Mouse (Mus musculus) frontal cortex, postnatal 36 days (tissue): ENCODE data around the gene Pum2.
A peak's percentile ranks its signal among the peaks of the same experiment; 100 is the strongest.

Experiments used
- DNase-seq, 2 experiments: peaks; one replicate each; pipeline ENCODE4 v3.0.0; 2022; ENCODE audit warnings: low spot score in 2 of 2

Pum2 gene

GRCm38 (mm10) chr12:8760561-8760960 is 86.6 kb downstream of the Pum2 start:
- no peak for DNase-seq

- no peak for DNase-seq
Observed at GRCm38 (mm10) chr12:8761058-8761457, 87.1 kb downstream of the Pum2 start.

DNA sequence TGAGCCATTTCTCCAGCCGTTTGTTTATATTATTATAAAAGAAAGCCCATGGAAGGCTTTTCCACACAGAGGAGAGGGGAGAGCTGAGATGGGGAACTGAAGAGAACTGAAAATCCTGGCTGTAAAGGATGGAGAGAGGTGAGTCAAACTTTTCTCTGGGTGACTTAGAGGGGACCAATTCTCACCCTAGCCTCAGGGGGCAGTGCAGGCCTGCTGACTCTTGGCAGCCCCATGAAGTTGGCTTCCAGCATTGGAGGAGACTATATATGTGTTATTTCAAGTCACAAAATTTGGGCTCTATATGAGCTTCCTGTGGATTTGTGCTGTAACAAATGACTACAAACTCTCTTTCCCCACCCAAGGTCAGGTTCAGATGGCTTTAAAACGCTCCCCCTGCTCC is 88.7 kb downstream of the Pum2 start:
- no peak for DNase-seq

DNA sequence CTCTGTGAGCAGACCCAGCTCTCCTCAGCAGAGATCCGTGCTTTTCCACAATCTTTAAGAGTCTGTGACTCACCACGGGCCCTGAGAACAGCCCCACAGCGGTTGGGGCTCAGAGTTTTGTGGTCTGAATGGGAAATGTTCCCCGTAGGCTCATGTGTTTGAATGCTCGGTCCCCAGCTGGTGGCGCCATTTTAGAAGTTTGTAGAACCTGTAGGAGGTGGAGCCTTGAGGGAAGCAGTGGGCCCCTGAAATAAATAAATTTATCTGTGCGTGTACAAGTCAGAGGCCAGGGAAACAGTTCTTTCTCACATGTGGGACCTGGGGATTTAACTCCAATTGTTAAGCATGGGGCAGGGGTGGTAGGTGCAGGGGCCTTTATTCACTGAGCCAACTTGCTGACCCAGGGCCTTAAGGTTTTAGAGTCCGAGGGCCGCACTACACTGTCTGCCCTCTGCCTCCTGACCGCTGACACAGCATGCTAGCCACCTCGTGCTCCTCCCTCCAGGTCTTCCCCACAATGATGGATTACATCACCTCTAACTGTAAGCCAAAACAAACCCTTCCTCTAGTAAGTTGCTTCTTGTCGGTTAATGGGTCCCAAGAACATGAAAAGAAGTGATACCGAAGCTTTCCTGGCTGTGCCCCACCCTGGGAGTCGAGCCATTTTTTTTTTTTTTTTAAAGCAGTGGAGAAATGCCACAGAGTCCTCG is 90.4 kb downstream of the Pum2 start:
- DNase-seq = no peak

- peak; percentile 38 to 42 for DNase-seq
Observed at GRCm38 (mm10) chr12:8770946-8771843, 97.3 kb downstream of the Pum2 start, which contains the start of gene Sdc1. TSS of gene Sdc1 (plus strand) at chr12:8771323.

DNA sequence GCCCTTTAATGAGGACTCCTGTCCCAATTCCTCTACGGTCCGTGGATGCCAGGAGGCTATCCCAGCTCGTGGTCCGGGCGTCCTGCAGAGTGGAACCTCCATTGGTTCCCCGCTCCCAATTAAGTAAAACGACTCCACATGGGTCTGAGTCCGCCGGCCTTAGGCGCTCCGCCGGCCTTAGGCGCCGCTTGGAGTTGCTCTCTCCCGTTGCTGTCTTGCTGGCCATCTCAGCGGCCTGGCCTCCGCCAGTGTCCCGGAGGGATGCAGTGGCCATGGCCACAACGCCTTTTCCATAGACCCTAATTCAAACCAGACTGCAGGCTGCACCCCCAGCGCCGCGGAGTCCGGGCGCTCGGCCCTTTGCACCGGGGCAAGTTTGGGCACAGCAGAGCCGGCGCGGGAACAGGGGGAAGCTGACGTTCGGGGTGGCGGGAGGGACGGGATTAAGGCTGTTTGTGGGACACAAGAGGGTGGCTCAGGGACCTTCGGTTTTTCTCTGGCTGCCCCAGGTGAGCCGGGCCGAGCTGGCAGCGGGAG is 98.0 kb downstream of the Pum2 start:
- DNase-seq = no peak

DNA sequence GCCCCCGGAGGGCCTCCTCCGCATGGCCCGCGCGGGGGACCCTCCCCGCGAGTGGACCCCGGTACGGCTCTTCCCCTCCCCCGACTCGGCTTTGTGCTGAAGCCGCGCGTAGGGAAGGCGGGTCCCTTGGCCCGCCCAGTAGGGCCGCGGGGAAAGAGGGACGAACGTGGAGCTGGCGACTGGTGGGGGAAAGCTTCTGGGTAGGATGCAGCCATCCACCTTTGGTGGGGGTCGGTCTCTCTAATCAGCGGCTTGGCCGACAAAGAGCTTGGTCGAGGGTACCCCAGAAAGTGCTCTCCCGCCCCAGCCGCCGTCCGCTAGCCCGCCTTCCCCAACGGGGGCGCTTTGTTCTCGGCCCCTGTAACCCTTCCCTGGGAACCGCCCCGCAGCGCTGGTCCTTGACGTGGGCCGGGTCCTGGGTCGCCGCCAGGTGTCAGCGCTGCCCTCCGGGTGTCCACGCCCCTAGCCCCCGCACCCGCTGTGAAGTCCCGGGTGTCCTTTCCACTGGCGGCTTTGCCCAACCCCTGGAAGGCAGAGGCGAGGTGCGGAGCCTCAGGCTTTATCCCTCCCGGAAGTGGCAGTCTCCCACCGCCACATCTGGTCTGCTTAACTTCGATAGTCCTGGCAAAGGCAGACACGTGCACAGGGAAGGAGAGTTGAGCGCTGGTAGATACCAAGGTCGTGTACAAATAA is 98.7 kb downstream of the Pum2 start:
- no peak for DNase-seq

- DNase-seq = no peak
Observed at GRCm38 (mm10) chr12:8773336-8773735, 99.4 kb downstream of the Pum2 start.

DNA sequence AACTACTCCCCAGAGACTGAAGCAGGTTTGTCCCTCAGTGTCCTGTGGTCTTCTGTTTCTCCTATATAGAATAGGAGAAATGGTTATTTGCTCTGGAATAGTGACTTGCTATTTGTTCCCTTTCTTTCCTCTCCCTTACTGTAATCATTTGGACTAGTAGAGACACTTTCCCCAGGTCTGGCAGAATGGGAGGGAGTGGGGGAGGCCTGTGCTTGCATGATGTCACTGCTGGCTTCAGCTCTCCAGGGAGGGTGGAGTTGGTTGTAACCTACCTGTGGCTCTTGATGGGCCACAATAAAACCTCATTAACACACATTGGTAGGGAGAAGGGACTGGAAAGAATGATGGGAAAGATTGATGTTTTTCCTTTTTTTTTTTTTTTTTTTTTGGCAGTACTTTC is 100.2 kb downstream of the Pum2 start:
- DNase-seq = no peak

DNA sequence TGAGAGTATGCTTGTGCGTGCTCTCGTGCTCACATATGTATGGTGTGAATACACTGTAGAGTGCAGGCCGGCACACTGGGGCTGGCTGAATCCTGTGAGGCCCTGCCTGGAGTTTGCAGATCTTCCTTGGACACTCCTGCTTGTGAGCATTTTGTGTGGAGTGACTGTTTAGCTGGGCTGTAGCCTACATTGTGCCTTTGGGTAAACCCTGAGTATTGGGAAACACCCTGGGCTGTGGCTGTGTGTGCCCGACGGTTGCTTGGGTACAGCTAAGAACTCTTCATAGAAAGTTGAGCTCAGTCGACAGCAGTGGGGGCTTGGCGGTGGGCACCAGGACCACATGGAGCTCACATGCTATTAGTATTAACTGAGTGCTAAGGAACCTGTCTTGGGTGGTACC is 102.3 kb downstream of the Pum2 start:
- DNase-seq = no peak

- no peak for DNase-seq
Observed at GRCm38 (mm10) chr12:8776741-8777140, 102.8 kb downstream of the Pum2 start.

- DNase-seq = no peak
Observed at GRCm38 (mm10) chr12:8778106-8778505, 104.2 kb downstream of the Pum2 start.

DNA sequence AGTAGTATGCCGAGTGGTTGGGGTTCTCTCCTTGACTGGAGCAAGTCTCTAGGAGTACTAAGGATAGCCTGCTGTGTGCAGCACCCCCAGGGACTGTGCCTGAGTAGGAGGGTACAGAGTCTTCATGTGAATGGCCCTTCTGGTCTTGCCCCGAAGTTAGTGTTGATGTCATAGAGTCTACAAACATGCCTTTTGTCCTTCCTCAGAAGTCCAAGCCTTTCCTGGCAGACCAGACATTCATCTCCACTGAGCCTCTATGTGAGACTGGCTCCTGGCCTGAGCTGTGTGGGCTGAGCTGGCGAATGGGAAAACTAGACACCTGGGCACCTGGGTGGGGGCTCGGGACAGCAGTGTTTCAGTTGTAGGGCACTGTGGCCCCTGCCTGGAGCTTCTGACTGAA is 105.9 kb downstream of the Pum2 start:
- no peak for DNase-seq

GRCm38 (mm10) chr12:8781121-8781520 is 107.2 kb downstream of the Pum2 start:
- DNase-seq = no peak

GRCm38 (mm10) chr12:8781681-8782378 is 107.9 kb downstream of the Pum2 start:
- DNase-seq = no peak

GRCm38 (mm10) chr12:8782565-8782964 is 108.6 kb downstream of the Pum2 start:
- DNase-seq = no peak

DNA sequence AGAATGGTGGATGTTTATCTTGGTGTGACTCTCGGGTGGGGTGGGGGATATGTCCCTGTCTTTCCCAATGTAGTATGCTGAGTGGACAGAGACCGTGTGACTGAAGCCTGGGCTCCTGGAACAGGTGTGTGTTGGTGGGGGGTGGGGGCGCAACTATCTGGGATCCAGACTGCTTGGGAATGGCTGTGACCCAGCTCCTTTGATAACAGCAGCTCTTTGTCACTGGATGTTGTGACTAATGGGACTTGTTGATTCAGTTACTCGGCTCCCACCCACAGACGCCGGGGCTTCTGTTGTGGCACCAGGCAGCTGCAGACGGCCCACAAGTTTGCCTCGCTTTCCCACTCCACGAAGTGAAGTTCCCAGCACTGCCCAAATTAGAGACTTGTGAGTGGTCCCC is 110.3 kb downstream of the Pum2 start:
- DNase-seq = peak in 1 of 2 experiments; percentile 10

DNA sequence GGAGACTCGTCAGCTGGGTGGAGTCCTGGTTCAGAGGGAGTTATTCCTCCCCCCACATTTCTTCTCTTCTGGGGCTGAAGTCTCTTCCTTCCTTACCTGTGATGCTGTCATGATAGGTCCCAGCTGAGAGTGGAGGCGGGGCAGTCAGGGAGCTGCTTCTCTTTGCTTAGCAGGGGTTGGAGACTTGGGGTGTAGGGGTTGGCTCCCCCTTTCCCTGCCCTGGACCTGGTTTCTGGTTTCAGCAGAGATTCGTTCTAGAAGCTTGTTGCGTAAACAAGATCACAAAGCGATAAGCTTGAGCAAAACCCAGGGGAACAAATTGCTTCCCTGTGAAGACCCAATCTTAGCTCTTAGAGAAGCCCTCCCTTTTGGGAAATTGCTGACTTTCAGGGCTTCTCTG is 112.5 kb downstream of the Pum2 start:
- DNase-seq = no peak

DNA sequence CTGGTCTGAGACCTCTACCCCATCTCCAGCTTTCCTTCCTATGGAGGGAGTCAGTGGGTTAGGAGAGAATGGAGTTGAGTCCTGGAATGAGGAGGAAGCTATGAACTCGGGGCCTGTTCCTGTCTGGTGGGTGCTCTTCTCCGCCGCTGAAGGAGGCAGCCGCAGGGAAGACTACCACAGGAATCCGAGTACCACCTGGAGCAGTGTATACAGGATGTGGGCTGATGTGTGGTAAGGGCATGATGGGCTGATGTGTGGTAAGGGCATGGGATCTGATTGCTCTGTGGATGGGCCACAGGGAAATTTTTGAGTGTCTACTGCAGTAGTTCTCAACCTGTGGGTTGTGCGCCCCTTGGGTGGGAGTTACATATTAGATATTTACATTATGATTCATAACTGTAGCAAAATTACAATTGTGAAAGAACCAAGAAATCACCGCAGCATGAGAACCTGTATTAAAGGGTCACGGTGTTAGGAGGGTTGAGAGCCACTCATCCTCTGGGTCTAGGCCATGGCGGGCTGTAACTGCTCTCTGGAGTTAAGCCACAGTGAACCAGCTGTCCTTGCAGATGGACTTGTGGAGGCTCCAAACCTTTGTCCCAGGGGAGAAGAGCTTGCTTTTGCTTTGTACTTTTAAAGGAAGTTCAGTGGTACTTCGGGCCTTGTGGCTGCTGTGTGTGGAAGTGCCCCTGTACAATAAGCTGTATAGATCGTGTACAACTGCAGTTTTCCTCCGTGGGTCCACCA is 113.2 kb downstream of the Pum2 start:
- DNase-seq = no peak

DNA sequence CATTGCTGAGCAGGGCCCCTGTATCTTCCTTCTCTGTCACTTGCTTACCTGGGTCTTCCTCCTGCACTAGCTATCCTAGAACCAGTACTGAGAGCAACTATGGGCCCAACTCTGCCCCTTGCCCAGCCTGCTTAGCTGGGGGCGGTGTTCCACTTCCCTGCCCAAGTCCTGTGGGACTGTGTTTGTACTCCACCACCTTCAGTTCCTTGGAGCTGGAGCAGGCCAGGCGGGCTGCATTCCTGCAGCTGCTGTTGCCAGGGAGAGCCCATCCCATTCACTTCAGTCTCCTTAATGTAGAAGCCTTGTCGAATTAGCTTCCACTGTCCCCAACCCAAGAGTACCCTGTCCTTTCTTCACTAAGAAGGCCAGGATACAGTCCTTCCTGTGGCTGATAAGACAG is 114.5 kb downstream of the Pum2 start:
- DNase-seq = no peak

GRCm38 (mm10) chr12:8790615-8791014 is 116.7 kb downstream of the Pum2 start:
- DNase-seq = no peak
